In the genomic region with DNA sequence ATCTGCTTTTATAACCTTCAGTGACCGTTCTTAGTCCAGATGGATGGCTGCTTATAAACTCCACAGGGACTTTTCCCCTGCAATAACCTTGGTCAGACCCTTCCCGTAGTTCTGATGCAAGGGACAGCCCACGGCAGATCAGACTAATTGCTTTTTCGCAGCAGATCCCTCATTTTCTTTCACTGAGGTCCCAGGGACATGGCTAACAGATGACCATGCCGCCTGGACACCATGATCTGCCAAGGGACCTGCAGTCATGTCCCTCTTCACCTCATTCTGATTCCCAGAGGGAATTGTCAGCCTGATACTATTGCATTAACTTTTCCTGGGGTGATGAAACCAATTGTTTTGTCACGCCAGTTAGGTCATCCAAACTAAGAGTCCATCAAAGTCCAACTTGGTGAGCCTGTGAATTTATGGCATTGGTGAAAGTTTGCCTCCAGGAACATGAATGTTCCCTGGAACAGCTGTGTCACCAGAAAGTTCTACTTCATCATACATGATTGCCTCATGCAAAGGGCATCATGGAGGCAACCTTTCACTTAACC, we compare ENCODE assay signal across 25 mouse cellular contexts.
DNase-seq lines count a peak whose midpoint lies in the region; ATAC-seq and TF ChIP-seq lines count a peak whose summit lies in the region.
"Had no signal": no experiment of that assay in that cellular context is flagged by ENCODE, and none has a peak within 500 bp of the region (broad histone marks: within the 10 kb centered on the region; RNA-seq: fewer than 3 reads in every experiment).

No protein-coding gene starts in this region.

- no peak for ATAC-seq in midbrain, postnatal 0 days (ENCODE audit: low FRiP score)
- ATAC-seq: forebrain, postnatal 0 days had no signal

- H3K79me2 ChIP-seq in heart, adult 2 months (replicated peaks; ENCODE audit: control insufficient read depth, insufficient read depth, low read length): no peaks in the 10 kb centered on the region

- no peak overlapping the region for H3K27ac ChIP-seq in cerebellum, adult 2 months (ENCODE audit: insufficient read depth, low read length)
- H3K27ac ChIP-seq in midbrain, postnatal 0 days (ENCODE audit: low read depth, low read length): no peak overlapping the region
- no peak overlapping the region for H3K27ac ChIP-seq in heart, adult 2 months
- H3K27ac ChIP-seq: embryonic facial prominence, embryonic 15.5 days; forebrain, embryonic 12.5 days; heart, embryonic 13.5 days; hindbrain, embryonic 14.5 days; layer of hippocampus, adult 2 months; liver, embryonic 15.5 days; midbrain, embryonic 12.5 days; neural tube, embryonic 13.5 days had no signal

- no peaks in the 10 kb centered on the region for H3K36me3 ChIP-seq in midbrain, postnatal 0 days (ENCODE audit: insufficient read depth, low read length)
- H3K36me3 ChIP-seq in heart, adult 2 months (ENCODE audit: control insufficient read depth, insufficient read depth, low read length): no peaks in the 10 kb centered on the region
- H3K36me3 ChIP-seq: embryonic facial prominence, embryonic 15.5 days; forebrain, embryonic 12.5 days; heart, embryonic 13.5 days; liver, embryonic 15.5 days; midbrain, embryonic 12.5 days; neural tube, embryonic 13.5 days had no signal

- no peak overlapping the region for H3K4me2 ChIP-seq in midbrain, postnatal 0 days (ENCODE audit: low read depth, low read length, poor library complexity, severe bottlenecking)
- H3K4me2 ChIP-seq: embryonic facial prominence, embryonic 15.5 days; forebrain, embryonic 12.5 days; heart, embryonic 13.5 days; hindbrain, embryonic 14.5 days; liver, embryonic 15.5 days; midbrain, embryonic 12.5 days; neural tube, embryonic 13.5 days had no signal

- DNase-seq in cerebellum, adult 11-12 months: peak; percentile 43
- no peak for DNase-seq in cerebellum, postnatal 4 days (ENCODE audit: low spot score in 2 of 2)
- peak; percentile 58 for DNase-seq in brain, adult 2 months (ENCODE audit: low read depth, low spot score)
- peak; percentile 10 to 55 for DNase-seq in cerebellum, adult 2 months
- DNase-seq in cerebellum, postnatal 25 days: peak; percentile 9 to 30
- no peak for DNase-seq in midbrain, postnatal 0 days (ENCODE audit: low spot score)
- DNase-seq in heart, adult 2 months: no peak
- DNase-seq: adrenal gland, postnatal 36 days; B cell, adult 2 months; forebrain, postnatal 0 days; heart, postnatal 10 days; kidney, adult 11 months; kidney, postnatal 36 days; left cerebral cortex, postnatal 4 days; lung, postnatal 36 days; thymus, adult 2 months; thymus, postnatal 36 days had no signal

- TF ChIP-seq CTCF in cerebellum, adult 2 months (IDR thresholded peaks at IDR 0.05; ENCODE audit: borderline replicate concordance, insufficient read depth, low read depth, low read length): no peak
- TF ChIP-seq CTCF in midbrain, postnatal 0 days (IDR thresholded peaks at IDR 0.05): no peak
- TF ChIP-seq CTCF in heart, adult 2 months (IDR thresholded peaks at IDR 0.05): no peak

- no peaks in the 10 kb centered on the region for H3K4me1 ChIP-seq in cerebellum, adult 2 months (ENCODE audit: control insufficient read depth, insufficient read depth, low read length)
- no peaks in the 10 kb centered on the region for H3K4me1 ChIP-seq in midbrain, postnatal 0 days (ENCODE audit: insufficient read depth, low read length)
- no peaks in the 10 kb centered on the region for H3K4me1 ChIP-seq in heart, adult 2 months (ENCODE audit: control insufficient read depth, insufficient read depth, low read length)
- H3K4me1 ChIP-seq: embryonic facial prominence, embryonic 15.5 days; heart, embryonic 13.5 days; liver, embryonic 15.5 days; midbrain, embryonic 12.5 days; neural tube, embryonic 13.5 days had no signal

- TF ChIP-seq POLR2A in cerebellum, adult 2 months (IDR thresholded peaks at IDR 0.05; ENCODE audit: borderline replicate concordance, insufficient read depth, low read length): no peak
- no peak for TF ChIP-seq POLR2A in heart, adult 2 months (IDR thresholded peaks at IDR 0.05; ENCODE audit: insufficient read depth, low read depth, low read length)

- intact Hi-C loops in heart, adult 2 months (cut with DNase I): no loop called here

- no peak overlapping the region for H3K4me3 ChIP-seq in cerebellum, adult 2 months (replicated peaks; ENCODE audit: insufficient read depth, low read depth, low read length)
- no peak overlapping the region for H3K4me3 ChIP-seq in midbrain, postnatal 0 days (ENCODE audit: low read depth, low read length)
- no peak overlapping the region for H3K4me3 ChIP-seq in heart, adult 2 months
- H3K4me3 ChIP-seq: embryonic facial prominence, embryonic 15.5 days; forebrain, embryonic 12.5 days; heart, embryonic 13.5 days; layer of hippocampus, adult 2 months; liver, embryonic 15.5 days; midbrain, embryonic 12.5 days; neural tube, embryonic 13.5 days had no signal

- no peaks in the 10 kb centered on the region for H3K27me3 ChIP-seq in cerebellum, adult 2 months (ENCODE audit: control insufficient read depth, insufficient read depth, low read length)
- no peaks in the 10 kb centered on the region for H3K27me3 ChIP-seq in midbrain, postnatal 0 days (ENCODE audit: insufficient read depth, low read length)
- no peaks in the 10 kb centered on the region for H3K27me3 ChIP-seq in heart, adult 2 months (ENCODE audit: control insufficient read depth, insufficient read depth, low read length)
- H3K27me3 ChIP-seq: embryonic facial prominence, embryonic 15.5 days; forebrain, embryonic 12.5 days; heart, embryonic 13.5 days; liver, embryonic 15.5 days; midbrain, embryonic 12.5 days; neural tube, embryonic 13.5 days had no signal

- no peak overlapping the region for H3K9ac ChIP-seq in midbrain, postnatal 0 days (replicated peaks; ENCODE audit: low read length, poor library complexity, severe bottlenecking)
- H3K9ac ChIP-seq in heart, adult 2 months (ENCODE audit: low read depth, low read length): no peak overlapping the region
- H3K9ac ChIP-seq: embryonic facial prominence, embryonic 15.5 days; forebrain, embryonic 12.5 days; forebrain, postnatal 0 days; heart, embryonic 13.5 days; hindbrain, embryonic 14.5 days; liver, embryonic 15.5 days; midbrain, embryonic 12.5 days; neural tube, embryonic 13.5 days had no signal

- no peaks in the 10 kb centered on the region for H3K9me3 ChIP-seq in midbrain, postnatal 0 days (ENCODE audit: low read length)
- H3K9me3 ChIP-seq: embryonic facial prominence, embryonic 15.5 days; forebrain, embryonic 12.5 days; heart, embryonic 13.5 days; liver, embryonic 15.5 days; midbrain, embryonic 12.5 days; neural tube, embryonic 13.5 days had no signal

- 32% methylated on average over 6 of the region's 6 CpGs for WGBS in cerebellum, adult 2 months
- 62% methylated on average over 6 of the region's 6 CpGs for WGBS in midbrain, postnatal 0 days
- WGBS in heart, adult 2 months: 60% methylated on average over 6 of the region's 6 CpGs

- no peak for TF ChIP-seq EP300 in heart, adult 2 months (IDR thresholded peaks at IDR 0.05; ENCODE audit: insufficient read depth, low read depth, low read length)

Comparison
In these comparisons a context has a peak if more than half of its experiments do, and no peak if none do; other contexts are left out.
1. DNase-seq: peak in cerebellum, adult 11-12 months (single experiment), brain, adult 2 months (single experiment), cerebellum, adult 2 months (2 of 2) and cerebellum, postnatal 25 days (2 of 2); none in cerebellum, postnatal 4 days (0 of 2), midbrain, postnatal 0 days (single experiment) and heart, adult 2 months (0 of 2).